Mouse (Mus musculus) left cerebral cortex, postnatal 4 days (tissue): ENCODE results near the gene Zbtb20. TPM values are rescaled to one million over a fixed set of nuclear protein-coding genes. Genes with fewer than 3 reads are reported as not detected.
A peak's percentile ranks its signal among the peaks of the same experiment; 100 is the strongest.

Experiments
- DNase-seq: peaks from one replicate; pipeline ENCODE4 v3.0.0-alpha.2; 2022
- intact Hi-C: fragments of 180-260 bp; cut with DNase I; formaldehyde crosslinking; loops from one replicate; pipeline ENCODE4 v1.15.1; 2025
- total RNA-seq, 2 experiments: library from RNA; stranded (reverse); gene quantifications; 2 replicates each; pipeline ENCODE4 v1.2.3; 2021

Zbtb20 gene
- total RNA-seq, 2 experiments from 2014 or later, result 93.5 to 99.9 TPM

GRCm38 (mm10) chr16:43341916-43342455 lies 466.3 kb downstream of the Zbtb20 start:
- DNase-seq, result no peak
- intact Hi-C loops, result no loop called here

GRCm38 (mm10) chr16:43346094-43346493 lies 470.4 kb downstream of the Zbtb20 start:
- DNase-seq, result no peak
- intact Hi-C loops, result no loop called here

- intact Hi-C loops, result no loop called here
- no peak for DNase-seq
Measured at GRCm38 (mm10) chr16:43355776-43356645, 480.3 kb downstream of the Zbtb20 start.

GRCm38 (mm10) chr16:43359546-43359945 lies 483.9 kb downstream of the Zbtb20 start:
- intact Hi-C loops, result no loop called here
- peak; percentile 20 for DNase-seq

GRCm38 (mm10) chr16:43360112-43360511 lies 484.4 kb downstream of the Zbtb20 start:
- intact Hi-C loops, result no loop called here
- no peak for DNase-seq

- intact Hi-C loops, result no loop called here
- DNase-seq, result no peak
Measured at GRCm38 (mm10) chr16:43360838-43361480, 485.3 kb downstream of the Zbtb20 start.

- intact Hi-C loops, result no loop called here
- no peak for DNase-seq
Measured at GRCm38 (mm10) chr16:43362651-43363300, 487.1 kb downstream of the Zbtb20 start.

- no peak for DNase-seq
- intact Hi-C loops, result no loop called here
Measured at GRCm38 (mm10) chr16:43363316-43363715, 487.6 kb downstream of the Zbtb20 start.

- intact Hi-C loops, result no loop called here
- DNase-seq, result no peak
Measured at GRCm38 (mm10) chr16:43363751-43364515, 488.3 kb downstream of the Zbtb20 start.

- intact Hi-C loops, result no loop called here
Measured at GRCm38 (mm10) chr16:43364516-43364910, 488.8 kb downstream of the Zbtb20 start.

GRCm38 (mm10) chr16:43365277-43365676 lies 489.6 kb downstream of the Zbtb20 start:
- DNase-seq, result no peak
- intact Hi-C loops, result no loop called here

More at GRCm38 (mm10) chr16:43364516-43364910, 488.8 kb downstream of the Zbtb20 start:
- no peak for DNase-seq

GRCm38 (mm10) chr16:43370496-43371020 lies 494.9 kb downstream of the Zbtb20 start:
- intact Hi-C loops, result no loop called here
- DNase-seq, result no peak

- intact Hi-C loops, result no loop called here
- no peak for DNase-seq
Measured at GRCm38 (mm10) chr16:43376782-43377181, 501.1 kb downstream of the Zbtb20 start.

- intact Hi-C loops, result no loop called here
- no peak for DNase-seq
Measured at GRCm38 (mm10) chr16:43379351-43380325, 504.0 kb downstream of the Zbtb20 start.

GRCm38 (mm10) chr16:43381183-43381582 lies 505.5 kb downstream of the Zbtb20 start:
- intact Hi-C loops, result no loop called here
- DNase-seq, result no peak

GRCm38 (mm10) chr16:43383149-43383740 lies 507.6 kb downstream of the Zbtb20 start:
- intact Hi-C loops, result no loop called here
- DNase-seq, result no peak

- no peak for DNase-seq
- intact Hi-C loops, result no loop called here
Measured at GRCm38 (mm10) chr16:43384953-43385619, 509.4 kb downstream of the Zbtb20 start.

GRCm38 (mm10) chr16:43385620-43386210 lies 510.0 kb downstream of the Zbtb20 start:
- intact Hi-C loops, result no loop called here
- no peak for DNase-seq
